Mouse (Mus musculus) kidney, adult 11 months (tissue): Measurements from ENCODE around the gene Kit.

ENCODE experiments used
- DNase-seq: peaks from one replicate; pipeline ENCODE4 v3.0.0; 2022

The Kit gene

DNA sequence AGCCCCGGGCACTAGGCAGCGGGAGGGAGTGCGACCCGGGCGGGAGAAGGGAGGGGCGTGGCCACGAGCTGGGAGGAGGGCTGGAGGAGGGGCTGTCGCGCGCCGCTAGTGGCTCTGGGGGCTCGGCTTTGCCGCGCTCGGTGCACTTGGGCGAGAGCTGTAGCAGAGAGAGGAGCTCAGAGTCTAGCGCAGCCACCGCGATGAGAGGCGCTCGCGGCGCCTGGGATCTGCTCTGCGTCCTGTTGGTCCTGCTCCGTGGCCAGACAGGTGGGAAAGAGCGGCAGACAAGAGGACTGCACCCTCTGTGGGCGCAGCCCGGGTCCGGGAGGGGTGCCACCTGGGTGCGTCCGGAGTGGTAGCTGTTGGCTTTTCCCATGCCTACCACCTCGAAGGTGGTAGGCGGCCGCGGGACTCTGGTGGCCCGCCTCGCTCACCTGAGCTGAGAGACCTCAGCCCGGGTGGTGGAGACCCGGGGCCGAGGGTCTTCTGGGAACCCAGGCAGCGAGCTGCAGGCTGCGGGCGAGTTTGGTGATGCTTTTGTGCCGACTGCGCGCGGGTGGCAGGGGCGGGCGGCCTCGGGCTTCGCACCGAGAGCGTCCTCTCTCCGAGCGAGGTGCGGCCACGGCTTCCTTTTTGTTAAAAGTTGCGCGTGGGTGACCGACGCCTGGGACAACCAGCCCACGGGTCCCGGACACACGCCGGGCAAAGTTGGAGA, at the start of gene Kit:
TSS of gene Kit (plus strand) at position 65 of the 715 bp plus-strand sequence.
- peak; percentile 43 for DNase-seq

DNA sequence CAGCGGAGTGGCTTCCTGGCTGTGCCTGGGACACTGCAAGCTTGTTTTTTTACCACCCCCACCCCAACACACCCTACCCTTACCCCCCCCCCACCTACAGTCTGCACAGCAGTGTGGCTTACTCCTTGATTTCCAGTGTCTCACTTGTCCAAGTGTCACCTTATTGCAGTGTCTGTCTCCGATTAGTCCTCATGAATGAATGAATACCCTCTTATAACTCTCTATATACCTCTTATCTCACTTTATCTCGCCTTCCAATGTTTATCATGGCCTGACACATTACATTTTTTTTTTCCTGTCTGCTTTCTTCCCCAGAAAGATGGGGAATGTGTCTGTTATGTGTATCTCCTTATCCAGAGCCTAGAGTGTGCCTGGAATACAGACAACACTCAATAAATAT, 38.6 kb upstream of the Kit start:
- no peak for DNase-seq

GRCm38 (mm10) chr5:75537717-75538116, 37.0 kb upstream of the Kit start:
- no peak for DNase-seq

GRCm38 (mm10) chr5:75538458-75538857, 36.3 kb upstream of the Kit start:
- peak; percentile 6 for DNase-seq

DNA sequence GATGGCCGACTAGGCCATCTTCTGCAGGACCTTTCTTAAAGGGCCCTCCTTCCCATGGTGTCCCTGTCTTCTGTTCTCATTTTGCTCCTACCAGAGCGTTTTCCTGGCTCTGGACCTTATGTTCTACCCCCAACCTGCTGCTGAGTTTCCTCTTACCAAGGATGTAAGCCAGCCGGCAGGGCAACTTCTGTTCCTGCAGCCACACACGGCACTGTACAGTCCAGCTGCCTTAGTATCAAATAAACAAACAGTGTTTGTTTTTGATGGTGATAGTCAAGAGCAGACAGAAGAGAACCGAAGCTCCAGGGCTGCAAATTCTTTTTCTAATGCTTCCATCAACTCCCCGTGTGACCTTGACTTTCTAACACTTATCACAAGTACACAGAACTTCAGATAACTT, 35.6 kb upstream of the Kit start:
- no peak for DNase-seq

- no peak for DNase-seq
These were observed 31.0 kb upstream of the Kit start for GRCm38 (mm10) chr5:75543757-75544156.

DNA sequence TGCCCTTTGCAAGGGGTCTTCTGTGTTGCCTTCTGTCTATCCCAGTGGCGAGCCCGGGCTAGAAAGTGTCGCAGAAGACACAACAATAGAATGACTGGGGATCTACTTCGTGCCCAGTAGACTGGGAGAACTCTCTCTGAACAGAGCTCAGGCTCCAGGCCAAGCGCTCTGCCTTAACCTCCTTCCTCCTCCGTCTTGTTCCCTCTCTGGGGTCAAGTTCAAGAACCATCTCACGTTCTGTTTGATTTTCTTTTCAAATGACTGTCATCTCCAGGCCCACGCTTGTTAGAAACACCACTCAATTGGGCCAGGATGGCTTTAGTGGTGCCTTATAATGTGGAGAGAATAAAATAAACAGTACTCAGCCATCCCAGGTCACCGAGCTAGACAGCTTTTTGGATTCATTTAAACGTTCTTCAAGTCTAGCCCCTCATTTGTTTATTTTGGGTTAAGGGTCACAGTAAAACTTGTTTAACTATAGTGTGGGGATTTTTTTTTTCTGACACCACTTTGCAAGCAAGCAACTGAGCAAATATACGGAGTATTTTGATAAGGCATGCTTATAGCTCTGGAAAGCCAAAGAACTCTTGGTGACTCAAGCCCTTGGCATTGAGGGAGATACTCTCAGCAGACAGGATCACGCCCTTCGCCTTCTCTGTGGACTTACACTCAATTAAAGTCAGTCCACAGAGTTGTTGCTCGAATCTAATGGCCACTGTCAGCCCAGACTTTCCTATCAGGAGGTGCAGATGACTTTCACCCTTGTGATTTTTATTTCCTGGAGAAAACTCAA, 30.0 kb upstream of the Kit start:
- no peak for DNase-seq

- DNase-seq: no peak
These were observed 29.5 kb upstream of the Kit start for GRCm38 (mm10) chr5:75545265-75545643.

DNA sequence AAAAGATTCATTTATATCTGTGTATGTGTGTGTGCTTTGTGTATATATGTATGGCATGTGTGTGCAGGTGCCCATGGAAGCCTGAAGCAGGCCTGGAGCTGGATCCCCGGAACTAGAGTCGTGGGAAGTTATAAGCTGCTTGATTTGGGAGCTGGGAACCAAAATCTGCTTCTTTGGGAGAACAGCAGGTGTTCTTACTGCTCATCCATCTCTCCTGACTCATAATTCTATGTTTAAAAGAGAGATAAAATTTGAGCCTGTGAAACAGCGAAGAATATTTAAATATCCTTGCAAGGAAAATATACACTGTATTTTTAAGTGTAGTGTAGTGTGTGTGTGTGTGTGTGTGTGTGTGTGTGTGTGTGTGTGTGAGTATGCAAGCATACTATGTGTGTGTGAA, 21.7 kb upstream of the Kit start:
- no peak for DNase-seq

GRCm38 (mm10) chr5:75557636-75558035, 17.1 kb upstream of the Kit start:
- DNase-seq: no peak

- DNase-seq: no peak
These were observed 15.4 kb upstream of the Kit start for GRCm38 (mm10) chr5:75559291-75559690.

DNA sequence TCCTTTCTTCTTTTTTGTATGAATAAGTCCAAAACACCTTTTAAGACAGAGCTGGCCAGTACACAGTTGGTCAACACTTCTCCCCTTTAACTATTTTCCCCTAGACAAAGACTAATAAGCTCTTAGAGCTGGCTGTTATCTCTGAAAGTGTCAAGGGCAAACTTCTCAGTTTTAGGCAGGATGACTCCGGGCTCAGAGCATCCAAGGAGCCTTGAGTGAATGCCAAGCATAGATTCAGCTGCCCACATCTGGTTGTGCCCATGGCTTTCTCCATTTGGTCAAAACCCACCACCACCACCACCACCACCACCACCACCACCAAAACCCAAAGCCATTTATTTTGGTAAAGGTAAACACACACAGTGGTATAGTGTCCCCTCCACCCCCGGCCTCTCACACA, 13.5 kb upstream of the Kit start:
- no peak for DNase-seq

DNA sequence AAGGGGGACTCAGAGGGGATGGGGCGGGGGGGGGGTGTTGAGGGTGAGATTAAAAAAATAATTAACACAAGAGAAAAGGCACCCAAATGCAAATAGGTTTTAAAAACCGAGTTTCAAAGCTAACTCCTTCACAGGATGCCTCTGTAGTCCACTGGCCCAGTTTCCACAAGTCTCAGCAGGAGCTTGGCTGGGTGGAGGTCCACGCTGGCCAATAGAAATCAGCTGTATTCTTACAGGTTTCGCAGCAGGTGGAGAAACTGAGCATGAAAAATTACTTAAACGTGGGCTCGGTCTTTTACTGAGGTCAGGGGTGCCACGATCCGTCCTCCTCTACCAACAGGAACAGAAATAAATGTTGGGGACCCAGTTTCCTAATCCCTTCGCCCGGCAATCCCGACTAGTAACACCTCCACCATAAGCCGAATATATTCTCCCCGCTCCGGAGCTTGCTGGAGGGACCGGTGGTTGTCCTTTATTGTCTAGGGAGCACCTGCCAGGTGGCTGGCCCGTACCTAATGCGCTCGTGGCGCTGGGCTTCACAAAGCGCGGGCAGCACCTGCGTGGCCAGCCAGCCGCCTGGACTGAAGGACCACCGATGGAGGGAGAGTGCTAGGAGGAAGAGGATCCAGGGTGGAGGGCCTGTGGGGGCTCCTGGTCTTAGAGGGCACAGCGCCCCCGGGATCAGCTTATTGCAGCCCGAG, 415 bp upstream of the Kit start:
- DNase-seq: no peak

DNA sequence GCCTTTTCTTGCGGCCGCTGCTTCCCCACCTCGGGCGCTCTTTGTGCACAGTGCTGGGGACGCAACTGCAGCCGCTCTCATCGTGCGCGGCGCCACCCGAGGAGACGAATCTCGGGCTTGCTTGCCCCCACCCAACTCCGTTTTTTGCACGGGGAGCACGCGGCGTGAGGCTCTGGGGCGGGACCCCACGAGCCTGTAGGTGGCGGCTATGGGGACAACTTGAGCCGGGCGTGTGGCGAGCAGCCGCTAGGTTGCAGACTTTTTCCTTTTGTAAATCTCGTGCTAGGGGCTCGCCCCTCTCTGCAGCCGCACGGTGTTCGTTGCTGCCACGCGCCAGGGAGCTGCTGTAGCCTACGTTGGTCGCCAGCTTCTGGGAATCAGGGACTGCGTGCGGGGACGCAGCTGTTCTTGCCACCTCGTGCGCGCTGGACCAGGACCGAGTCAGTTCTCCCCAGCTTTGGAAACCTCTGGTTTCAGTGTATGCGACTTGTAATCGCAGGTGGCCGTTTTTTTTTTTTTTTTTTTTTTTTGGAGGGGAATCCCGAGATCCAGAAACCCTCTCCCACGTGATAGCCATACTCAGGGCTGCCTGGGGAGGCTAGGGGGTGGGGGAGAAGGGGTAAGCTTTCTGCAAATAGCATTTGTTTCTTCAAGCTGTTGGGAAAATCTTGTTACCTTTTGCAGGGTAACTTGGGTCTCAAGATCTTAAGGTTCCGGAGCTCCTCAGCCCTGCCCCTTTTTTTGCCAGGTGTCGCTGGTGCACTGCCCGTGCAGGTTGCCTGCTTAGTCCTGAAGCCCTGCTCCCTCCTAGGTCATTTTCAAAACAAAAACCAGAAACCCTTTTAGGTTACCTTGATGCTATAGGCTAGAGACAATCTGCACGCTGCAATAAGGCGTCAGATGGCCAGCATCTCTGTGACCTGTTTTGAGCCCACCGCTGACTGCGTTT, 1.1 kb downstream of the Kit start:
- no peak for DNase-seq

- DNase-seq: no peak
These were observed 2.0 kb downstream of the Kit start for GRCm38 (mm10) chr5:75576741-75577140.

GRCm38 (mm10) chr5:75578141-75578540, 3.4 kb downstream of the Kit start:
- no peak for DNase-seq

DNA sequence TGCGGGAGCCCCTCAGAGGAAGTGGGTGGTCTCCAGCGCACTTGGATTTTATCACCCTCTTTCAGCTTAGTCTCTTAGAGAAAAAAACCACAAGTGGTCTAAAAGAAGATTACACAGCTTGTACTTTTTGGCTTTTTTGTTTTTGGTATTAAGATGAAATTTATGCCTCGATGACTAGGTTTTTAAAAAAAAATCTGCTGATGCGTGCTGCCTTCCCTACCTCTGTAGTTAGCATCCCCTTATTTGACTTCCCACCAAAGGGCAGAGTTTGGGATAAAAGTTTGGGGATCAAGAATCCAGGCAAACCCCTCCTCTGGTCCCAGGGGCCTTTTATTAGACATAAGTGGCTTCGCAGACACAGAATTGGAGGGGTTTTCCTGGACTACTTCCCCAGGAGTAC, 4.5 kb downstream of the Kit start:
- no peak for DNase-seq

GRCm38 (mm10) chr5:75579646-75580268, 5.0 kb downstream of the Kit start:
- no peak for DNase-seq

DNA sequence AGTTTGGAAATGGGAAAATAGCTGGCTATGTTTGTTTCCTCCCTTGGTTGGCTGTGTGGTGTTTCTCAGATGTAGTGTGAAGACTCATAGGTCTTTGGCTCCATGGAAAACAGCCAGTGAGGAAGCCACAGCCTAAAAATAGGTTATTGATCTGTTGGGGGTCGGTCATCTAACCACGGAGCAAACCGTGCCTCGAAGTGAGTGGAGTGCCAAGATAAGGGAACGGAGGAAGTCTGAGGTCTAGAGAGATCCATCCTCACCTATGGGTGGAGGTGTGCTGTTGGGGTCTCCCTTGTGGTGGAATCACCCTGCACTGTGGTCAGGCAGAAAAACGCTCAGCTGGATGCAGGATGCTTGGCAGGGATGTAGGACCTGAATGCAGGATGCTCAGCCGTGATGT, 7.2 kb downstream of the Kit start:
- no peak for DNase-seq

DNA sequence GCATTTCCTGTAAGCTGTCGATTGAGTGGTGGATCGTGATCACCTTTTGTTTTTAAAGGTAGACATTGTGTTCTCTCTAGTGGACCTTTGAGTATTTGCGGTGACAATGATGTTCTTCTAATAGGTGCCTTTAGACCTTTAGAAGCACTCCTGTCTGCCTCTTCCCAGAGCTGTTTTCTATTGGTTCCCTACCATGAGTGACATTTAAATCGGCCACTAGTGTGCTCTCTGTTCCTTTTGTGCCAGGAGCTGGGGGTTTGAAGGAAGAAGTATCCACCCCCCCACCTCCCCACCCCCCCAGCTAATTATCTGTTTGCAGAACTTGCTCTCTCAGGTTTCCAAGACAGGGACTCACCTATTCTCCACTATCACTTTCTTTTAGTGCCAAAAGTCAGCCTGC, 13.1 kb downstream of the Kit start:
- DNase-seq: no peak

GRCm38 (mm10) chr5:75589552-75590346, 15.0 kb downstream of the Kit start:
- DNase-seq: no peak
